Mouse (Mus musculus) lung, postnatal 10 days (tissue): ENCODE measurements around the gene Cd44.

Experiments used
- DNase-seq: peaks from one replicate; pipeline ENCODE4 v3.0.0; 2021

The Cd44 gene

GRCm38 (mm10) chr2:102913833-102914545 lies 12.5 kb upstream of the Cd44 start:
- DNase-seq: no peak

- no peak for DNase-seq
Observed at GRCm38 (mm10) chr2:102912951-102913350, 11.5 kb upstream of the Cd44 start.

- no peak for DNase-seq
Observed at GRCm38 (mm10) chr2:102912469-102912868, 11.0 kb upstream of the Cd44 start.

- no peak for DNase-seq
Observed at GRCm38 (mm10) chr2:102909403-102909802, 7.9 kb upstream of the Cd44 start.

- no peak for DNase-seq
Observed at GRCm38 (mm10) chr2:102905604-102906003, 4.1 kb upstream of the Cd44 start.

GRCm38 (mm10) chr2:102901828-102902223 lies 361 bp upstream of the Cd44 start:
- DNase-seq: no peak

- DNase-seq: no peak
Observed at GRCm38 (mm10) chr2:102900230-102900721, 1.2 kb downstream of the Cd44 start.

- peak; percentile 18 for DNase-seq
Observed at GRCm38 (mm10) chr2:102899238-102899637, 2.2 kb downstream of the Cd44 start.

GRCm38 (mm10) chr2:102898585-102898984 lies 2.9 kb downstream of the Cd44 start:
- no peak for DNase-seq

- DNase-seq: no peak
Observed at GRCm38 (mm10) chr2:102896154-102896553, 5.3 kb downstream of the Cd44 start.

GRCm38 (mm10) chr2:102895197-102895596 lies 6.3 kb downstream of the Cd44 start:
- DNase-seq: no peak

- DNase-seq: no peak
Observed at GRCm38 (mm10) chr2:102894785-102895184, 6.7 kb downstream of the Cd44 start.

GRCm38 (mm10) chr2:102888688-102889225 lies 12.7 kb downstream of the Cd44 start:
- no peak for DNase-seq

GRCm38 (mm10) chr2:102887137-102887536 lies 14.3 kb downstream of the Cd44 start:
- no peak for DNase-seq

GRCm38 (mm10) chr2:102886306-102886935 lies 15.0 kb downstream of the Cd44 start:
- DNase-seq: no peak

- peak; percentile 86 for DNase-seq
Observed at GRCm38 (mm10) chr2:102882597-102883272, 18.7 kb downstream of the Cd44 start.

- DNase-seq: peak; percentile 56
Observed at GRCm38 (mm10) chr2:102882004-102882588, 19.4 kb downstream of the Cd44 start.

GRCm38 (mm10) chr2:102878513-102878912 lies 23.0 kb downstream of the Cd44 start:
- DNase-seq: no peak

- no peak for DNase-seq
Observed at GRCm38 (mm10) chr2:102877463-102877862, 24.0 kb downstream of the Cd44 start.

- no peak for DNase-seq
Observed at GRCm38 (mm10) chr2:102876141-102876540, 25.3 kb downstream of the Cd44 start.

- DNase-seq: peak; percentile 24
Observed at GRCm38 (mm10) chr2:102873848-102874247, 27.6 kb downstream of the Cd44 start.

- no peak for DNase-seq
Observed at GRCm38 (mm10) chr2:102873194-102873593, 28.3 kb downstream of the Cd44 start.

GRCm38 (mm10) chr2:102872436-102872835 lies 29.0 kb downstream of the Cd44 start:
- no peak for DNase-seq
